ENCODE assay signal across 8 mouse cellular contexts in the genomic region with DNA sequence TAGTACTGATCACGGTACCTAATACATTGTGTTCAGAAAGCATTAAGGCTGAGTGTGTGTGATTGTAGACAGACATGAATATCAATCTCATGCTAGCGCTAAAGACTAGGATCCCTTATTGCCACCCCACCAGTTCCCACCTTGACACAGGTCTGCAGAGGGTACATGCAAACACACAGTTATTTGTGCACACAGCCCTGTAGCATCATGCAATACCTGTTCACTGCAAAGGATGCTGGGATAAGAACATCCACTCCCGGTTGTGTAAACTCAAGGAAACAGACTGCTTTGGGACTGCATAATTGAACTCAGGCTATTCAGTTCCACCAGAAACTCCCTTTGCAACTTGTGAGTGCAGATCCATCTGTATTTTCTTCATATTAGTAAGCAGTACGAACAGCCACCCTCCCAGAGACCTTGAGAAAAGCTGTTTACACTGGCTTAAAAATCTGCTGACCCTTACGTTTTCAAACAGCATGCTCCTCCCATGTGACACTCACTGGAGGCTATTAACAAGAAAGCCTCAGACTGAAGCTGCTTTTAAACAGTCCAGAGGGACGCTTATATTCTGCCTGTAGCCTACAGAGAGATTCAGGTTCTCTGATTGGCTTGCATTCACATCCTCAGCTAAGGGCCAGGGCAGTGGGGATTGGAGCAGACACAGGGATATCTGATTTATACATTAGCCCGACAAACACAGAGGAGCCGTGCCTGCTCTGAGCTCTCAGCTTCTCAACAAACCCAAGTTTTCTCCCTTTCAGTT. TPM values are rescaled to one million over a fixed set of nuclear protein-coding genes. Genes with fewer than 3 reads are reported as not detected.
A peak's percentile ranks its signal among the peaks of the same experiment; 100 is the strongest.
DNase-seq lines count a peak whose midpoint lies in the region; ATAC-seq and TF ChIP-seq lines count a peak whose summit lies in the region.

No protein-coding gene starts in this region.

- H3K27ac ChIP-seq in heart, embryonic 10.5 days, result peak overlapping the region; percentile 53; the same call in 1 of the 2 replicates
- peak overlapping the region; percentile 34 to 55; a peak in 3 of 4 replicates for H3K27ac ChIP-seq in heart, embryonic 14.5 days (replicated peaks in 1 of 2; ENCODE audit: control insufficient read depth in 1 of 2, insufficient read depth in 1 of 2, low read depth in 2 of 2, low read length in 2 of 2)
- H3K27ac ChIP-seq in limb, embryonic 12.5 days, result peak overlapping the region; percentile 87
- H3K27ac ChIP-seq in stomach, postnatal 0 days (replicated peaks), result peak overlapping the region; percentile 8; the same call in 1 of the 2 replicates

- H3K36me3 ChIP-seq in heart, embryonic 10.5 days, result no peaks in the 10 kb centered on the region
- H3K36me3 ChIP-seq in heart, embryonic 14.5 days (ENCODE audit: control insufficient read depth, insufficient read depth, low read length), result no peaks in the 10 kb centered on the region
- H3K36me3 ChIP-seq in limb, embryonic 12.5 days, result no peaks in the 10 kb centered on the region
- no peaks in the 10 kb centered on the region for H3K36me3 ChIP-seq in stomach, postnatal 0 days (ENCODE audit: control insufficient read depth, insufficient read depth, low read length)

- no peak overlapping the region for H3K9ac ChIP-seq in heart, embryonic 14.5 days (ENCODE audit: low read length)
- H3K9ac ChIP-seq in limb, embryonic 12.5 days (replicated peaks), result no peak overlapping the region
- H3K9ac ChIP-seq in stomach, postnatal 0 days (ENCODE audit: low read length), result no peak overlapping the region

- no peaks in the 10 kb centered on the region for H3K27me3 ChIP-seq in heart, embryonic 10.5 days (ENCODE audit: insufficient read depth, poor library complexity, severe bottlenecking)
- H3K27me3 ChIP-seq in heart, embryonic 14.5 days (ENCODE audit: control insufficient read depth, insufficient read depth, low read length), result no peaks in the 10 kb centered on the region
- no peaks in the 10 kb centered on the region for H3K27me3 ChIP-seq in limb, embryonic 12.5 days
- no peaks in the 10 kb centered on the region for H3K27me3 ChIP-seq in stomach, postnatal 0 days (ENCODE audit: control insufficient read depth, insufficient read depth, low read length)

- no peak overlapping the region for H3K4me3 ChIP-seq in heart, embryonic 10.5 days
- no peak overlapping the region for H3K4me3 ChIP-seq in heart, embryonic 14.5 days (ENCODE audit: control insufficient read depth in 1 of 2, insufficient read depth in 1 of 2, low read depth in 1 of 2, low read length in 2 of 2)
- H3K4me3 ChIP-seq in limb, embryonic 12.5 days (replicated peaks), result no peak overlapping the region
- H3K4me3 ChIP-seq in stomach, postnatal 0 days (ENCODE audit: low read depth, low read length), result no peak overlapping the region

- intact Hi-C loops in heart, postnatal 14 days (cut with DNase I), result no loop called here

- DNase-seq in heart, embryonic 10.5 days (ENCODE audit: low spot score), result no peak
- DNase-seq in heart, postnatal 14 days, result no peak
- DNase-seq in embryo, embryonic 10.5 days (ENCODE audit: low spot score), result peak; percentile 54
- no peak for DNase-seq in stomach, postnatal 0 days (ENCODE audit: low spot score)
- no peak for DNase-seq in cerebellum, adult 18-20 months
- no peak for DNase-seq in thymus, postnatal 14 days

- ATAC-seq in heart, embryonic 14.5 days (ENCODE audit: insufficient number of reproducible peaks, insufficient read depth, low FRiP score, low read depth), result no peak
- peak; percentile 93 for ATAC-seq in limb, embryonic 12.5 days (ENCODE audit: insufficient number of reproducible peaks, insufficient read depth, low FRiP score, low TSS enrichment, low read depth)
- ATAC-seq in stomach, postnatal 0 days (ENCODE audit: low FRiP score, low TSS enrichment), result peak; percentile 63

- no peak for TF ChIP-seq EP300 in stomach, postnatal 0 days (optimal IDR thresholded peaks at IDR 0.05)

- H3K9me3 ChIP-seq in heart, embryonic 10.5 days, result no peaks in the 10 kb centered on the region
- no peaks in the 10 kb centered on the region for H3K9me3 ChIP-seq in heart, embryonic 14.5 days (ENCODE audit: control insufficient read depth, low read length)
- H3K9me3 ChIP-seq in limb, embryonic 12.5 days, result no peaks in the 10 kb centered on the region
- no peaks in the 10 kb centered on the region for H3K9me3 ChIP-seq in stomach, postnatal 0 days (ENCODE audit: control insufficient read depth, low read length)

- no peak overlapping the region for H3K4me2 ChIP-seq in heart, embryonic 14.5 days (ENCODE audit: low read length)
- H3K4me2 ChIP-seq in limb, embryonic 12.5 days, result peak overlapping the region; percentile 25
- H3K4me2 ChIP-seq in stomach, postnatal 0 days (replicated peaks; ENCODE audit: low read depth), result no peak overlapping the region

- H3K4me1 ChIP-seq in heart, embryonic 10.5 days, result peaks cover 30% of the 10 kb centered on the region
- H3K4me1 ChIP-seq in heart, embryonic 14.5 days (ENCODE audit: control insufficient read depth in 2 of 2, insufficient read depth in 2 of 2, low read length in 2 of 2), result peaks cover 17 to 28% of the 10 kb centered on the region in 2 experiments
- H3K4me1 ChIP-seq in limb, embryonic 12.5 days (replicated peaks), result peaks cover 50% of the 10 kb centered on the region
- no peaks in the 10 kb centered on the region; the same call in none of the 2 replicates for H3K4me1 ChIP-seq in stomach, postnatal 0 days (replicated peaks; ENCODE audit: control insufficient read depth, insufficient read depth)

- 53% methylated on average over 8 of the region's 8 CpGs for WGBS in heart, embryonic 10.5 days
- 51% methylated on average over 8 of the region's 8 CpGs for WGBS in heart, embryonic 14.5 days
- 38% methylated on average over 8 of the region's 8 CpGs for WGBS in limb, embryonic 12.5 days
- WGBS in stomach, postnatal 0 days, result 27% methylated on average over 8 of the region's 8 CpGs

- TF ChIP-seq CTCF in stomach, postnatal 0 days (IDR thresholded peaks at IDR 0.05; ENCODE audit: low read depth), result no peak

RNA-seq across cellular contexts. Expression of a gene that starts 42.8 kb away (rescaled TPM):
- polyA plus RNA-seq in heart, embryonic 10.5 days (2016; fragmentation: Nextera tagmentation; extraction: Ambion mirVana), result 0.30 TPM in 1 of 2 replicates, not detected in the other
- under 1 TPM; 0.19 to 0.29 TPM for total RNA-seq in heart, postnatal 14 days (2021)
- polyA plus RNA-seq in heart, embryonic 14.5 days (2014; fragmentation: Nextera tagmentation; extraction: Ambion mirVana), result 0.08 TPM in 2 replicates
- 0.65 and 0.89 TPM in 2 replicates for polyA plus RNA-seq in limb, embryonic 12.5 days (2016; fragmentation: Nextera tagmentation; extraction: Ambion mirVana)
- 0.08 and 0.33 TPM in 2 replicates for polyA plus RNA-seq in stomach, postnatal 0 days (2015; fragmentation: Nextera tagmentation; extraction: Ambion mirVana)

Comparison
In these comparisons a context has a peak if more than half of its experiments do, and no peak if none do; other contexts are left out.
1. H3K27ac ChIP-seq: peak in every context shown above with its lines; median percentile 87 in limb, embryonic 12.5 days; 53 in heart, embryonic 10.5 days; 44 in heart, embryonic 14.5 days; 8 in stomach, postnatal 0 days.